Mouse (Mus musculus) small intestine, adult 2 months (tissue): Measurements from ENCODE around the gene Rbak.

Experiments used
- CTCF ChIP-seq: fragments of 200-500 bp; IDR thresholded peaks from 2 replicates; pipeline ENCODE4 v1.5.1; 2012; ENCODE audit warnings: low read depth, mild to moderate bottlenecking, control low read depth, inconsistent platforms, low read length, moderate library complexity, mixed read lengths; ENCODE audit not compliant: insufficient replicate concordance, insufficient read length; ENCODE audit errors: extremely low read depth
- POLR2A ChIP-seq: fragments of 200-500 bp; IDR thresholded peaks from 2 replicates; pipeline ENCODE4 v1.6.1; 2012; ENCODE audit warnings: low read depth, mild to moderate bottlenecking, control low read depth, inconsistent platforms, low read length, moderate library complexity

GRCm38 (mm10) chr5:143130342-143130741 is 50.2 kb downstream of the Rbak start:
- no peak for TF ChIP-seq POLR2A
- TF ChIP-seq CTCF, result no peak
